Mouse (Mus musculus) adrenal gland, adult 2 months (tissue): Measurements from ENCODE around the gene 1600002K03Rik. TPM values are rescaled to one million over a fixed set of nuclear protein-coding genes. Genes with fewer than 3 reads are reported as not detected.
A peak's percentile ranks its signal among the peaks of the same experiment; 100 is the strongest.
"Not testable (repeated sequence)": the region's sequence is repeated elsewhere in the genome, so short reads cannot be mapped to it uniquely, and the experiment has no call there.

ENCODE experiments used
- DNase-seq: peaks from one replicate; pipeline ENCODE4 v3.0.0; 2021
- polyA plus RNA-seq: library from polyadenylated mRNA; depleted of rRNA; stranded (reverse); fragments of >200 nt; gene quantifications from 2 replicates; pipeline ENCODE4 v1.2.3, GENCODE M21; 2012
- total RNA-seq, 2 experiments: library from RNA; stranded (reverse); gene quantifications; 2 replicates each; pipeline ENCODE4 v1.2.3; 2021

The 1600002K03Rik gene
- total and polyA plus RNA-seq, 3 experiments = 14.0 to 25.9 (median 21.7) TPM

GRCm38 (mm10) chr10:80166136-80166535 lies 6.6 kb upstream of the 1600002K03Rik start:
- DNase-seq = not testable (repeated sequence)

- peak; percentile 98 for DNase-seq
Measured at GRCm38 (mm10) chr10:80167460-80168037, 5.2 kb upstream of the 1600002K03Rik start.

GRCm38 (mm10) chr10:80168038-80168661 lies 4.6 kb upstream of the 1600002K03Rik start:
- peak; percentile 96 for DNase-seq

GRCm38 (mm10) chr10:80169070-80169469 lies 3.7 kb upstream of the 1600002K03Rik start:
- no peak for DNase-seq

- no peak for DNase-seq
Measured at GRCm38 (mm10) chr10:80169651-80170050, 3.1 kb upstream of the 1600002K03Rik start.

- DNase-seq = peak; percentile 28
Measured at GRCm38 (mm10) chr10:80170052-80170451, 2.7 kb upstream of the 1600002K03Rik start.

GRCm38 (mm10) chr10:80170601-80171021 lies 2.1 kb upstream of the 1600002K03Rik start:
- DNase-seq = no peak

GRCm38 (mm10) chr10:80171252-80171651 lies 1.5 kb upstream of the 1600002K03Rik start:
- DNase-seq = no peak

- DNase-seq = peak; percentile 50
Measured at GRCm38 (mm10) chr10:80171760-80172526, 801 bp upstream of the 1600002K03Rik start.

- no peak for DNase-seq
Measured at GRCm38 (mm10) chr10:80173358-80173757, 614 bp downstream of the 1600002K03Rik start.

GRCm38 (mm10) chr10:80173955-80174640 lies 1.4 kb downstream of the 1600002K03Rik start:
- DNase-seq = no peak

- peak; percentile 54 for DNase-seq
Measured at GRCm38 (mm10) chr10:80174705-80175104, 2.0 kb downstream of the 1600002K03Rik start.

- DNase-seq = no peak
Measured at GRCm38 (mm10) chr10:80175536-80176269, 3.0 kb downstream of the 1600002K03Rik start.

GRCm38 (mm10) chr10:80176270-80176834 lies 3.6 kb downstream of the 1600002K03Rik start:
- peak; percentile 82 for DNase-seq

- DNase-seq = peak; percentile 92
Measured at GRCm38 (mm10) chr10:80177441-80178279, 4.9 kb downstream of the 1600002K03Rik start.

GRCm38 (mm10) chr10:80179068-80180051 lies 6.6 kb downstream of the 1600002K03Rik start, which contains the start of gene Efna2:
Gene Efna2 (plus strand): TSS chr10:80179482.
- DNase-seq = peak; percentile 78

GRCm38 (mm10) chr10:80180288-80180687 lies 7.5 kb downstream of the 1600002K03Rik start:
- no peak for DNase-seq

GRCm38 (mm10) chr10:80180823-80181222 lies 8.1 kb downstream of the 1600002K03Rik start:
- DNase-seq = no peak

GRCm38 (mm10) chr10:80182547-80182946 lies 9.8 kb downstream of the 1600002K03Rik start:
- DNase-seq = no peak
